Mouse (Mus musculus) intestine, postnatal 0 days (tissue): ENCODE data around the gene 4930404H24Rik. TPM values are rescaled to one million over a fixed set of nuclear protein-coding genes. Genes with fewer than 3 reads are reported as not detected.
"Not testable (repeated sequence)": the region's sequence is repeated elsewhere in the genome, so short reads cannot be mapped to it uniquely, and the experiment has no call there.

Experiments
- ATAC-seq: fragments of 200-750 bp; cut with Nextera tagmentation; 2 replicates; pipeline ENCODE4 v1.8.0; 2017; ENCODE audit warnings: mild to moderate bottlenecking, moderate TSS enrichment, moderate library complexity
- H3K27ac ChIP-seq: fragments of 300-500 bp; sonication (generic); 2 replicates; pipeline ENCODE4 v1.5.1; 2014; ENCODE audit warnings: mild to moderate bottlenecking, low read depth, low read length, moderate library complexity
- H3K27me3 ChIP-seq: fragments of 300-500 bp; sonication (generic); replicated peaks from 2 replicates; pipeline ENCODE4 v1.6.1; 2014; ENCODE audit warnings: low read length, mixed read lengths; ENCODE audit not compliant: control insufficient read depth, insufficient read depth
- H3K36me3 ChIP-seq: fragments of 300-500 bp; sonication (generic); 2 replicates; pipeline ENCODE4 v1.6.1; 2014; ENCODE audit warnings: mild to moderate bottlenecking, moderate library complexity; ENCODE audit not compliant: control insufficient read depth, insufficient read depth
- H3K4me1 ChIP-seq: fragments of 300-500 bp; sonication (generic); replicated peaks from 2 replicates; pipeline ENCODE4 v1.6.1; 2014; ENCODE audit warnings: antibody characterized with exemption, low read length, mixed read lengths; ENCODE audit not compliant: control insufficient read depth, insufficient read depth
- H3K4me2 ChIP-seq: fragments of 300-500 bp; sonication (generic); replicated peaks from 2 replicates; pipeline ENCODE4 v1.6.1; 2014; ENCODE audit warnings: low read depth, mild to moderate bottlenecking, moderate library complexity
- H3K4me3 ChIP-seq: fragments of 300-500 bp; sonication (generic); 2 replicates; pipeline ENCODE4 v1.5.1; 2014; ENCODE audit warnings: low read depth, low read length
- H3K9ac ChIP-seq: fragments of 300-500 bp; sonication (generic); 2 replicates; pipeline ENCODE4 v1.6.1; 2014; ENCODE audit warnings: mild to moderate bottlenecking, low read depth, low read length
- H3K9me3 ChIP-seq: fragments of 300-500 bp; sonication (generic); 2 replicates; pipeline ENCODE4 v1.6.1; 2016; ENCODE audit warnings: mixed run types; ENCODE audit not compliant: control insufficient read depth
- CTCF ChIP-seq: sonication (generic); IDR thresholded peaks from 2 replicates; pipeline ENCODE4 v1.5.1; 2016; ENCODE audit warnings: low read depth, mild to moderate bottlenecking, control low read depth, antibody characterized with exemption, moderate library complexity
- WGBS: fragments of 180-500 bp; shearing (Covaris S2); extraction: QIAGEN DNeasy Blood & Tissue Kit; methylation state at CpG from one replicate; pipeline ENCODE4 v1.1.7; 2014; 5-methylcytosine and 5-hydroxymethylcytosine counted together
- polyA plus RNA-seq: library from polyadenylated mRNA; unstranded; fragments of >200 nt; fragmentation: Nextera tagmentation; extraction: Ambion mirVana; gene quantifications from 2 replicates; pipeline ENCODE4 v1.2.1, GENCODE M21; 2015

The 4930404H24Rik gene
- polyA plus RNA-seq, 1 experiment from 2014 or later = not detected

DNA sequence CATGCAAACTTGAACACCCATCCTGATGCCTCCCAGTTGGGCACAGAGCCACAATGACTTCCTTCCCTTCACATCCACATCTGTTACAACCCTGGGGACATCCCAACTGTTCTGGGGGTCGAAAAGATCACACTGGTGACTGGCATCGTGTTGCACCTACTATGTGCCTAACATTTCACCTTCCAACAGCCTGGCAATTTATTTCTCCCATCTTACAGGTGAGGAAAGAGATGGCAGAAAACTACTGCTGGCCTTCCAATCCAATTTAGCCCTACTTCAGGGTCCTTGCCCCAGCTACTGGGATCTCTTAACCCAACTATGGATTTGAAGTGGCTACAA, 772 bp downstream of the 4930404H24Rik start:
- Histone ChIP-seq H3K4me1 (peaks cover 4% of the 10 kb centered on the region; the same call in 1 of the 2 replicates), H3K9ac (0 out of 2 replicates have a peak overlapping the region, but pooled peaks have one; percentile 55)
- WGBS = 27% methylated on average over 2 of the region's 2 CpGs

DNA sequence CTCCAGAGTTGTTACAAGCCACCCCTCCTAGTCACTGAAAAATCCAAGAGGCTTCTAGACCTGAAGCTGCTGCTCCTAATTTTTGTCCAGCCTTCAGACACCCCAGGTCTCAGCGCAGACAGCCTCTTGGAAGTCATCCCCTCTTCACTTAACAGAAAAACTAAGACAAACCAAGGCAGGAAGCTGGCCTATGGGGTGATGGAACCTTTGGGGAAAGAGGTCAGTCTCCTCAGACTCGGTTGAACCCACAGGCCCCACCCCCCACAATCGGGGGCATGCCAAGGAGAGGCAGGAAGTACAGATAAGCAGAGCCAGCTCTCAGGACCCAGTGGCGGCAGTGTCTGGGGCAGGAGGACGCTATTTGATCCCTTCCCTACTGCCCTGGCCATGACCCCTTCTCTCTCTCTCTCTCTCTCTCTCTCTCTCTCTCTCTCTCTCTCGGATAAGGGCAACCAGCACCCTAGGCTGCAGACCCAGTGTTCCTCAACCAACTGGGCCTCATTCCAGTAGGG, 1.2 kb downstream of the 4930404H24Rik start:
- H3K4me1 ChIP-seq = peaks cover 4% of the 10 kb centered on the region; the same call in 1 of the 2 replicates
- H3K9ac ChIP-seq = no peak overlapping the region
- no peaks in the 10 kb centered on the region for H3K9me3 ChIP-seq
- TF ChIP-seq CTCF = no peak
- H3K27ac ChIP-seq = no peak overlapping the region
- 17% methylated on average over 5 of the region's 6 CpGs for WGBS
- no peak overlapping the region for H3K4me2 ChIP-seq
- H3K36me3 ChIP-seq = no peaks in the 10 kb centered on the region
- no peaks in the 10 kb centered on the region for H3K27me3 ChIP-seq
- ATAC-seq = peak; percentile 42
- H3K4me3 ChIP-seq = no peak overlapping the region

More for the DNA sequence above, 772 bp downstream of the 4930404H24Rik start:
- H3K4me2 ChIP-seq = peak overlapping the region; percentile 94
- ATAC-seq = no peak
- no peaks in the 10 kb centered on the region for H3K36me3 ChIP-seq
- TF ChIP-seq CTCF = no peak
- no peaks in the 10 kb centered on the region for H3K27me3 ChIP-seq
- H3K27ac ChIP-seq = peak overlapping the region; percentile 64; the same call in 1 of the 2 replicates
- no peaks in the 10 kb centered on the region for H3K9me3 ChIP-seq
- H3K4me3 ChIP-seq = peak overlapping the region; percentile 62

DNA sequence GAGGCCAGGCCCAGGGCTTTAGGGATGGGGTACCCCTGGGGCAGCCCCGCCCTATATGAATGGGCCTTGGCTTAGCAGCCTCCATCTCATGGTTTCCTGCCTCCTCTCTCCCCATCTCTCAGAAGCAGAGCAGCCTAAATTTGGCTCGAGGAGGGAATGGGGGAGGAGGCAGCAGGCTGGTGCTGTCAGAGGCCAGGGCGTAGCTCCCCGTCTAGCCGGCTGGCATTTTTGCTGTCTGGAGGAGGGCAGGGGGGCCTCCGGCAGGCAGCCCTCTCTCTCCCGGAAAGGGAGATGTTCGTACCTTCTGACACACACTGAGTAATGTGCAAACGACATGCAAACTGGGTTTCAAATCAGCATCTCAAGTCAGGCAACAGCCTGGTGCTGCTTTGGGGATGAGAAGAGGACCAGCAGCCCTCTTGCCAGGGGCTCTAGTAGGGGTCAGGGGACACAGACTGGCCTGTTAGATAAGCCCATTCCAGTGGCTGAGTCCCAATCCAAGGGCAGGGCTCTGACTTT, 1.8 kb downstream of the 4930404H24Rik start:
- no peaks in the 10 kb centered on the region for H3K9me3 ChIP-seq
- no peak overlapping the region; the same call in 1 of the 2 replicates for H3K4me2 ChIP-seq
- no peak overlapping the region for H3K27ac ChIP-seq
- 0 out of 2 replicates have a peak overlapping the region, but pooled peaks have one; percentile 17 for H3K9ac ChIP-seq
- no peaks in the 10 kb centered on the region for H3K36me3 ChIP-seq
- TF ChIP-seq CTCF = no peak
- 28% methylated on average over 9 of the region's 9 CpGs for WGBS
- no peak overlapping the region for H3K4me3 ChIP-seq
- H3K27me3 ChIP-seq = no peaks in the 10 kb centered on the region
- no peak for ATAC-seq
- peaks cover 4% of the 10 kb centered on the region; the same call in 1 of the 2 replicates for H3K4me1 ChIP-seq

DNA sequence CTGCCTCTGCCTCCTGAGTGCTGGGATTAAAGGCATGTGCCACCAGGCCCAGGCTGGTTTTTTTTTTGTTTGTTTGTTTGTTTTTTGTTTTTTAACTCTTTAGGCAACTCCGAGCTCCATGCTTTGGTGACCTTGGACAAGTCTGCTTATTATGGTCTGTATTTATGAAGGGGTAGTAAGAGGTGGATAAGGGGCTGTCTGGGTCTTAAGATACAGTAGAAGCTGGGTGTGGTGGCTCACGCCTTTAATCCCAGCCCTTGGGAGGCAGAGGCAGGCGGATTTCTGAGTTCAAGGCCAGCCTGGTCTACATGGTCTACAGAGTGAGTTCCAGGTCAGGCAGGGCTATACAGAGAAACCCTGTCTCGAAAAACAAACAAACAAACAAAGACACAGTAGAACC, 2.8 kb downstream of the 4930404H24Rik start:
- 81% methylated on average over 4 of the region's 4 CpGs for WGBS
- not testable (repeated sequence) for H3K27ac ChIP-seq, H3K9me3 ChIP-seq, H3K4me3 ChIP-seq, H3K36me3 ChIP-seq, H3K4me2 ChIP-seq, H3K4me1 ChIP-seq, H3K9ac ChIP-seq, H3K27me3 ChIP-seq, ATAC-seq

DNA sequence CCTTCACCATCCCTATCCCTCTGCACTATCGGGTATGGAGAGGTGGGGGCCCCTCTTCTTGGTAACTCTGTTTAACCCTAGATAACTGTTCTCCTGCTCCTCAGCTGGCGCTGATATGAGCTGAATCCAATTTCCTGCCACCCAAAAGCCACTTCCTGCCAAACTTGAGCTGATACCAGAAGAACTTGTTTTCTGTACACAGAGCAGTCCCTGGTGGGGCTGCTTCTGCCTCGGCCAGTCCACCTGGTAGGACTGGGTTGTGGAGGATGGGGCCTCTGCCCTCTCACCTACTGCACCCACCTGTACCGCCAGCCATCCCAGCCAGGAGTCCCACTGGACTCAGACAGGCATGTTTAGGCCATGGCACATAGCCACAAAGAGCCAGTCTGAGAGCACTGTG, 3.2 kb downstream of the 4930404H24Rik start:
- Histone ChIP-seq H3K9ac (no peak overlapping the region), H3K27me3 (no peaks in the 10 kb centered on the region), H3K4me2 (no peak overlapping the region), H3K4me3 (no peak overlapping the region), H3K9me3 (no peaks in the 10 kb centered on the region), H3K4me1 (peaks cover 4% of the 10 kb centered on the region; the same call in 1 of the 2 replicates), H3K27ac (no peak overlapping the region), H3K36me3 (no peaks in the 10 kb centered on the region)
- WGBS = 45% methylated on average over 4 of the region's 4 CpGs
- no peak for TF ChIP-seq CTCF
- ATAC-seq = no peak

DNA sequence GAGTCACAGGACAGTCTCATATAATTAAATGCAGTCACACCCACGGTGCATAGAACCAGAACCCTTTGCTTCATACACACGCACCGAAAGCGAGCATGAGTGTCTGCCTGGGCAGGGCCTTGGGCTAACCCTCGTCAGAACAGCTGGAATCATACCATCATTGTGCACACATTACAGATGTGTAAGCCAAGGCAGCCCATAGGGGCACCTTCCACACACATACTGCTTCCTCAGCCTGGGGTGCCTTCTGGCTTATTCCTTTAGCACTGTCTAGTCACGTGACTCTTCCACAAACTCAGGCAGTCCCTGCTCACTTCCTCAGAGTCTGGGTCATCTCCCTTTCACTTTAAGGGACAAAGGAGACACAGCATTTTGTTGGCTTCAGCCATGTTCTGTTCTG, 3.7 kb downstream of the 4930404H24Rik start:
- H3K27ac ChIP-seq = no peak overlapping the region
- H3K4me2 ChIP-seq = no peak overlapping the region
- H3K4me1 ChIP-seq = peaks cover 4% of the 10 kb centered on the region; the same call in 1 of the 2 replicates
- TF ChIP-seq CTCF = no peak
- WGBS = 76% methylated on average over 6 of the region's 6 CpGs
- no peak overlapping the region for H3K4me3 ChIP-seq
- ATAC-seq = no peak
- H3K27me3 ChIP-seq = no peaks in the 10 kb centered on the region
- no peak overlapping the region for H3K9ac ChIP-seq
- H3K36me3 ChIP-seq = no peaks in the 10 kb centered on the region
- H3K9me3 ChIP-seq = no peaks in the 10 kb centered on the region
